Mouse (Mus musculus): Measurements from ENCODE around the gene Alg9. TPM values are rescaled to one million over a fixed set of nuclear protein-coding genes. Genes with fewer than 3 reads are reported as not detected.
A peak's percentile ranks its signal among the peaks of the same experiment; 100 is the strongest.

Alg9 gene
- polyA plus RNA-seq, 1 experiment from 2014 or later = 41.6 TPM

DNA sequence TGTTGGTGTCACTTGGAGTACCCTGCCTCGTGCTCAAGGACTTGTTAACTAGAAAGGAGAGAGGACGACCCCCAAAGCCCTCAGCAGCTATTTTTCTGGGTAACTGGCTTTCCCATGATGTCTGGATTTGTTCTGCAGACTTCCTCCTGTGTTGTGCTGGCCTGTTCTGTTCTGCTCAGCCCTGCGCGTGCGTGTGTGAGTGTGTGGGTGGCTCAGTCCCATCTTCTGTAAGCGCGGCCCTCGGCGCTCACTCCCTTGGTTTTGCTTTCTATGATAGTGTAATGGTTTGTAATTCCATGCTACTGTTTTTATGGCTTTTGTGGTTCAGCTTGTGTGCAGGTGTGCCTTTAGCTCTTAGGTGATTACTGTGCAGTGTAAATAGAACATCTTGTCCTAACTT is 98.4 kb downstream of the Alg9 start:
- ATAC-seq (replicated peaks; ENCODE audit: insufficient number of reproducible peaks, low FRiP score, low TSS enrichment, low read depth) = no peak
- Histone ChIP-seq H3K36me3 (replicated peaks; ENCODE audit: control insufficient read depth, insufficient read depth, low read depth, low read length) (no peaks in the 10 kb centered on the region; the same call in 1 of the 2 replicates), H3K4me3 (ENCODE audit: low read depth, low read length) (no peak overlapping the region), H3K27me3 (ENCODE audit: control insufficient read depth, insufficient read depth, low read length) (no peaks in the 10 kb centered on the region), H3K9me3 (replicated peaks; ENCODE audit: control insufficient read depth, low read length) (no peaks in the 10 kb centered on the region), H3K27ac (replicated peaks; ENCODE audit: low read depth, low read length) (no peak overlapping the region), H3K4me1 (ENCODE audit: control insufficient read depth, insufficient read depth, low read length) (no peaks in the 10 kb centered on the region), H3K4me2 (ENCODE audit: low read depth, low read length) (no peak overlapping the region), H3K9ac (replicated peaks; ENCODE audit: low read length) (no peak overlapping the region)
- DNase-seq (ENCODE audit: low spot score) = no peak
- 93% methylated on average over 9 of the region's 9 CpGs for WGBS

DNA sequence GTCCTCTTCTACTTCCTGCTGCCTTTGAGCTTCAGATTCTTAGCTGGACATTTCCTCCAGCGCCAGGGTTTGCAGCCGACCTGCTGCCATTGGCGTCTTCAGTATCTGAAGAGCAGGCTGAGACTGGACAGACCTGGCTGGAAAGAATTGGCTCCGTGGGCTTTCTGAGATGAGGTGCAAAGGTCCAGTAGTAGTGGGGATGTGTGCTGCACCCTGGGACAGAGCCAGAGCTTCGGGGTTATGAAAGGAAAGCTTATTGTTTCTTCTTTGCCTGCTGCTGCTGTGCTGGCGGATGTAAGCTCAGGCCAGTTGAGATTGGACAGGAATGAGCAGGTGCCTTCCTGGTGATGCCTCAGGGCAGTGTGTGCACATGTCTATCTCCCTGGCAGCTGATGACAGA is 99.2 kb downstream of the Alg9 start:
- ATAC-seq (replicated peaks; ENCODE audit: insufficient number of reproducible peaks, low FRiP score, low TSS enrichment, low read depth) (no peak), DNase-seq (ENCODE audit: low spot score) (no peak)
- Histone ChIP-seq H3K27me3 (ENCODE audit: control insufficient read depth, insufficient read depth, low read length) (no peaks in the 10 kb centered on the region), H3K4me3 (ENCODE audit: low read depth, low read length) (no peak overlapping the region), H3K9me3 (replicated peaks; ENCODE audit: control insufficient read depth, low read length) (no peaks in the 10 kb centered on the region), H3K4me2 (ENCODE audit: low read depth, low read length) (no peak overlapping the region), H3K36me3 (replicated peaks; ENCODE audit: control insufficient read depth, insufficient read depth, low read depth, low read length) (no peaks in the 10 kb centered on the region; the same call in 1 of the 2 replicates), H3K27ac (replicated peaks; ENCODE audit: low read depth, low read length) (no peak overlapping the region), H3K9ac (replicated peaks; ENCODE audit: low read length) (no peak overlapping the region), H3K4me1 (ENCODE audit: control insufficient read depth, insufficient read depth, low read length) (no peaks in the 10 kb centered on the region)
- WGBS = 92% methylated on average over 6 of the region's 6 CpGs

DNA sequence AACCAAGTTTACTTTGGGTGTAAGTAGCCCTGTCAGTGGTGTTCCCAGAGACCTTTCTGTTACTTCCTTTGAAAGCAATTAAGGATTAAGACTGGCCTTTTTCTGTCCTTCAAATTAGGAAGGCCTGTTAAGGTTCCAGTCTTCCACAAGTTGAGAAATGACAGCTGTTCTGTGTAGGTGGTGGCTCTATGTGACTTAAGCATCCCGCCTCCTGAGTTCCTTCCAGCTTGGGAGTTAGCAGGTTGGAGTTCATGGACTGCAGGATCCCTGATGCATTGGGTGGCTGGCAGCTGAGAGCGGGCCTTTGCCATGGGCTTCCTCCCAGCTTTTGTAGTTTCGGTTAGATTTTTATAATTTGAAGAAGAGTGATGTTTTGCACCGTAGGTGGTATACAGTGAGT is 100.7 kb downstream of the Alg9 start:
- no peak overlapping the region for H3K4me3 ChIP-seq (ENCODE audit: low read depth, low read length)
- H3K27ac ChIP-seq (replicated peaks; ENCODE audit: low read depth, low read length) = no peak overlapping the region
- H3K9me3 ChIP-seq (replicated peaks; ENCODE audit: control insufficient read depth, low read length) = no peaks in the 10 kb centered on the region
- H3K9ac ChIP-seq (replicated peaks; ENCODE audit: low read length) = no peak overlapping the region
- no peaks in the 10 kb centered on the region for H3K27me3 ChIP-seq (ENCODE audit: control insufficient read depth, insufficient read depth, low read length)
- no peaks in the 10 kb centered on the region; the same call in 1 of the 2 replicates for H3K36me3 ChIP-seq (replicated peaks; ENCODE audit: control insufficient read depth, insufficient read depth, low read depth, low read length)
- over 99% methylated on average over 4 of the region's 4 CpGs for WGBS
- no peak overlapping the region for H3K4me2 ChIP-seq (ENCODE audit: low read depth, low read length)
- ATAC-seq (replicated peaks; ENCODE audit: insufficient number of reproducible peaks, low FRiP score, low TSS enrichment, low read depth) = no peak
- no peaks in the 10 kb centered on the region for H3K4me1 ChIP-seq (ENCODE audit: control insufficient read depth, insufficient read depth, low read length)
- DNase-seq (ENCODE audit: low spot score) = no peak

DNA sequence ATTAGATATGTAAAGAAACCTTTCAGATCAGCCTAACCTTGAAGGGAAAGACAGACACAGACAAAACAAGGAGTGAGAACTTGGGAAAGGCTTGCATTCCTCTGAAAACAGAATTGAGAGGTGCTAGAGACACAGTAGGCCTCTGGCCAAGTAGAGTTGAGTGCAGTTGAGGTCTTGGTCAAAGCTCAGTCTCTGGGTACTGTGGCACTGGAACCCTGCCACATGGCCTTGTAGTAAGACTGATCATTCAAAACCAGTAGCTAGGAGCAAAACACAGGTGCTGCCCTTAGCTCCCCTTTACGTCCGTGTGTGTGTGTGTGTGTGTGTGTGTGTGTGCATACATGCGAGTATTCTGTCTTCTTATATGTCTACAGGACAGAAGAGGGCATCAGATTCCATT is 101.5 kb downstream of the Alg9 start:
- H3K4me3 ChIP-seq (ENCODE audit: low read depth, low read length) = no peak overlapping the region
- no peaks in the 10 kb centered on the region for H3K4me1 ChIP-seq (ENCODE audit: control insufficient read depth, insufficient read depth, low read length)
- H3K36me3 ChIP-seq (replicated peaks; ENCODE audit: control insufficient read depth, insufficient read depth, low read depth, low read length) = no peaks in the 10 kb centered on the region; the same call in 1 of the 2 replicates
- no peak for ATAC-seq (replicated peaks; ENCODE audit: insufficient number of reproducible peaks, low FRiP score, low TSS enrichment, low read depth)
- no peak for DNase-seq (ENCODE audit: low spot score)
- H3K9me3 ChIP-seq (replicated peaks; ENCODE audit: control insufficient read depth, low read length) = no peaks in the 10 kb centered on the region
- no peak overlapping the region for H3K27ac ChIP-seq (replicated peaks; ENCODE audit: low read depth, low read length)
- H3K27me3 ChIP-seq (ENCODE audit: control insufficient read depth, insufficient read depth, low read length) = no peaks in the 10 kb centered on the region
- no peak overlapping the region for H3K9ac ChIP-seq (replicated peaks; ENCODE audit: low read length)
- 93% methylated on average over 3 of the region's 3 CpGs for WGBS
- H3K4me2 ChIP-seq (ENCODE audit: low read depth, low read length) = no peak overlapping the region

DNA sequence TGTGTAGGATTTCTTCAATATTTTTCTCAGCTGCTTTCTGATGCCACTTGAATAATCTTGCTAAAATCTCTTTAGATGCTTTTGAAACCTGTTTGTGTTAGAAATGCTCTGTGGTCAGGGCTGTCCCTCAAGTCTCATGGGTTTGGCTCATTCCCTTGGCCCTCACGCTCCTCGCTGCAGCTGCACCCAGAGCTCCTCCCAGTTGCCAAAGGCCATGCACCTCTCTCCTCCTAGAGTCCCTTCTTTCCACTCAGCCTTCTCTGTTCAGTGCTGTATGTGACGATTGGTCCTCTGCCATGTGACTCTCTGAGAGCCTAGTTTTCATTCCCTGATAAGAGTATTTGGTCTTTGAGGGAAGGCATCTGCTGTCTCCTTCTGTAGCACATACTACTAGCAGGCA is 102.6 kb downstream of the Alg9 start:
- ATAC-seq (replicated peaks; ENCODE audit: insufficient number of reproducible peaks, low FRiP score, low TSS enrichment, low read depth) = no peak
- no peaks in the 10 kb centered on the region for H3K9me3 ChIP-seq (replicated peaks; ENCODE audit: control insufficient read depth, low read length)
- H3K36me3 ChIP-seq (replicated peaks; ENCODE audit: control insufficient read depth, insufficient read depth, low read depth, low read length) = no peaks in the 10 kb centered on the region; the same call in 1 of the 2 replicates

DNA sequence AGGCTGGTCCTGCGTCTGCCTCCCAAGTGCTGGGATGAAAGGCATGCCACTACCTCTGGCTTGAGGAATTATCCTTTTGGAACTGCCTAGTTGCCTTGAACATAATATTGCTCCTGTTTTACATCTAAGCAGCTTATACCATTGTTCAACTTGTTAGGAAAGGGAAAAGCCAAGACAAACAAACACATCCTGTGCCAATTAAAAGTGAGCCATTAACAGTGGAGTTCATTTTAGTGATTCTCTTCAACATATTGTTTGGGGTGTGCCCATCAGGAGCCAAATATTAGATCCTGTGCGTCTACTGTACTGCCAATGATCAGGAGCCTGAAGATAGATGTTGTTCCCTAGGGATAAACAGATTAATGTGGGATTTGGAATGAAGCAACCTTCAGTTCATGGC is 107.4 kb downstream of the Alg9 start:
- Histone ChIP-seq H3K27ac (replicated peaks; ENCODE audit: low read depth, low read length) (no peak overlapping the region), H3K4me2 (ENCODE audit: low read depth, low read length) (no peak overlapping the region), H3K9me3 (replicated peaks; ENCODE audit: control insufficient read depth, low read length) (no peaks in the 10 kb centered on the region), H3K4me3 (ENCODE audit: low read depth, low read length) (no peak overlapping the region), H3K36me3 (replicated peaks; ENCODE audit: control insufficient read depth, insufficient read depth, low read depth, low read length) (no peaks in the 10 kb centered on the region; the same call in 1 of the 2 replicates), H3K27me3 (ENCODE audit: control insufficient read depth, insufficient read depth, low read length) (no peaks in the 10 kb centered on the region), H3K9ac (replicated peaks; ENCODE audit: low read length) (no peak overlapping the region), H3K4me1 (ENCODE audit: control insufficient read depth, insufficient read depth, low read length) (no peaks in the 10 kb centered on the region)
- WGBS = 88% methylated on average over 2 of the region's 2 CpGs
- ATAC-seq (replicated peaks; ENCODE audit: insufficient number of reproducible peaks, low FRiP score, low TSS enrichment, low read depth) (no peak), DNase-seq (ENCODE audit: low spot score) (no peak)

More for the DNA sequence above, 102.6 kb downstream of the Alg9 start:
- 89% methylated on average over 3 of the region's 3 CpGs for WGBS
- Histone ChIP-seq H3K4me1 (ENCODE audit: control insufficient read depth, insufficient read depth, low read length) (no peaks in the 10 kb centered on the region), H3K27ac (replicated peaks; ENCODE audit: low read depth, low read length) (no peak overlapping the region), H3K4me3 (ENCODE audit: low read depth, low read length) (no peak overlapping the region), H3K4me2 (ENCODE audit: low read depth, low read length) (no peak overlapping the region), H3K9ac (replicated peaks; ENCODE audit: low read length) (no peak overlapping the region), H3K27me3 (ENCODE audit: control insufficient read depth, insufficient read depth, low read length) (no peaks in the 10 kb centered on the region)
- DNase-seq (ENCODE audit: low spot score) = no peak

DNA sequence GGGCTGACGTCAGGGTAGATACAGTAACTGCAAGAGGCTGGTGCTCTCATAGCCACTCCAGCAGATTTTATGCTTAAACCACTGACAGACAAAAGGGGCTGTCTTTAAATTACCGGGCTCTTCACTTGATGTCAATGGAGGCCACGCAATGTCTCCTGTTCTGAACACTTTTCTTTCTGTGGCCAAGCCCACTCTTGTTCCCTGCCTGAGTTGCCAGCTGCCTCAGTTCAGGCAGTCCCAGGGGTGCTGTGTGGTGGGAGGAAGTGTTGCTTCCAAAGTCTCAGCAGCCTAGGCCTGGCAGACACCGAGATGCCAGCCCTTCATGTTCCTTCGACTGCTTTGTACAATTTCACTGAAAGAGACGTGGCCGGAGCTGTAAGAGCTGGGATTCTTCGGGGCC is 109.3 kb downstream of the Alg9 start:
- Histone ChIP-seq H3K9ac (replicated peaks; ENCODE audit: low read length) (no peak overlapping the region), H3K4me3 (ENCODE audit: low read depth, low read length) (no peak overlapping the region), H3K27ac (replicated peaks; ENCODE audit: low read depth, low read length) (no peak overlapping the region), H3K4me2 (ENCODE audit: low read depth, low read length) (no peak overlapping the region), H3K9me3 (replicated peaks; ENCODE audit: control insufficient read depth, low read length) (no peaks in the 10 kb centered on the region), H3K36me3 (replicated peaks; ENCODE audit: control insufficient read depth, insufficient read depth, low read depth, low read length) (no peaks in the 10 kb centered on the region; the same call in 1 of the 2 replicates), H3K27me3 (ENCODE audit: control insufficient read depth, insufficient read depth, low read length) (no peaks in the 10 kb centered on the region), H3K4me1 (ENCODE audit: control insufficient read depth, insufficient read depth, low read length) (no peaks in the 10 kb centered on the region)
- ATAC-seq (replicated peaks; ENCODE audit: insufficient number of reproducible peaks, low FRiP score, low TSS enrichment, low read depth) (no peak), DNase-seq (ENCODE audit: low spot score) (no peak)
- 83% methylated on average over 8 of the region's 8 CpGs for WGBS

DNA sequence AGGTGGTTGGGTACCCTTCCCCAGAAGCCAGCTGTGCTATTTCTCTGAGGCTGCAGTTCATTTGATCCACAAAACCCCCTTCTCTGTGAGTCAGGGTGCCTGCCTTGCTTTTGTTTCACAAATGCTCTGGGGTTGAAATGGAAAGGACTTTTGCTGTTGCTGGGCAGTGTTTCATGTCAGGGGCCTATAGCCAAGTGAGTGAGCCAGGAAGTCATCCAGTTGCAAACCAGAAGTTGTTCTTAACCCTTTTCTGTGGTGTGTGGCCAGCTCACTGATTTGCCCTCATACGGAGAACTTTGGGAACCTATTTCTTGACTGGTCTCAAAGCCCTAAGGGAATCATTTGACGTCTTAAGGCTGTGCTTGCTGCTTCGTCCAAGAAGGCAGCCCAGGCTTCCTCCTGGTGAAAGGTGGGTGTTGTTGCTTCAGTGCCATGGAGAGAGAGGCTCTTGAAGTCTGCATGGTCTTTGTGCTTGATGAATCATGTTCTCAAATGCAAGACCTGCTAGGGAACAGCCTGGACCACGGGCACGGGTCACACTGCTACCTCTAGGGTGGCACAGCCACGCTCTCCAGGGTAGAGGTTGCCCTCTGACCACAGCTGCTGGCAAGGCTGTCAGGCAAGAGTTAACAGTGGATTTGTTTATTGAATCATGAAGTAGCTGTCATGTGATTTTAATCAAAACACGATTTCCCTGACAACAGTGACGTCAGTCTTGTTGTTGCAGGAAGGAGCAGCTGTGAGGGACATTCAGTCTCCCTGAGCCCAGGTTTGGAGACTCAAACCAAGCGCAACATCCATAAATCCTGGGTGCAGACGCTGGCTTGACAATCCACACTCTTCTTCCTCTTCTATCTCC is 110.2 kb downstream of the Alg9 start:
- no peak overlapping the region for H3K27ac ChIP-seq (replicated peaks; ENCODE audit: low read depth, low read length)
- H3K4me1 ChIP-seq (ENCODE audit: control insufficient read depth, insufficient read depth, low read length) = no peaks in the 10 kb centered on the region
- no peaks in the 10 kb centered on the region for H3K27me3 ChIP-seq (ENCODE audit: control insufficient read depth, insufficient read depth, low read length)
- ATAC-seq (replicated peaks; ENCODE audit: insufficient number of reproducible peaks, low FRiP score, low TSS enrichment, low read depth) (no peak), DNase-seq (ENCODE audit: low spot score) (peak; percentile 52)
- H3K36me3 ChIP-seq (replicated peaks; ENCODE audit: control insufficient read depth, insufficient read depth, low read depth, low read length) = no peaks in the 10 kb centered on the region; the same call in 1 of the 2 replicates
- H3K4me3 ChIP-seq (ENCODE audit: low read depth, low read length) = no peak overlapping the region
- WGBS = 70% methylated on average over 10 of the region's 10 CpGs
- H3K9ac ChIP-seq (replicated peaks; ENCODE audit: low read length) = no peak overlapping the region
- H3K4me2 ChIP-seq (ENCODE audit: low read depth, low read length) = no peak overlapping the region
- no peaks in the 10 kb centered on the region for H3K9me3 ChIP-seq (replicated peaks; ENCODE audit: control insufficient read depth, low read length)

Data from embryonic facial prominence, embryonic 11.5 days (tissue).